9 mouse cellular contexts compared by ENCODE assay signal in the genomic region with DNA sequence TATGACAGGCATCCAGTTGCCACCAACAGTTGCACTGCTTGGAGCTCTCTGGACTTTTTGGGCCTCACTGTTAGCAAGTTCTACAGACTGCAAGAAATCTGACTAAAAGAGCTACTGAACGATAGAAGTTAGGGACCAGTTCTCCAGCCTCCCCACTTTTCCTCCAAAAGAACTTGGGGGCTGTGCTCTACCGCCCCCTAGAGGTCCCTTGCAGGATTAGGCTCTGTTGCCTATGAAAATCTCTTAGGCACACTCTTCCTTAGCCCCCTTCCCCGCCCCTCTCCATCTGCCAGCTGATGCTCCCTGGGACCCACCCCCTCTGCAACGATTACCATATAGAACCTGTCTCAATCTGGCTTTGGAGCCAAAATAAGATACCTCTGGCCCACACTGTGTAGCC. TPM values are rescaled to one million over a fixed set of nuclear protein-coding genes. Genes with fewer than 3 reads are reported as not detected.
DNase-seq lines count a peak whose midpoint lies in the region; ATAC-seq and TF ChIP-seq lines count a peak whose summit lies in the region.
"Had no signal": no experiment of that assay in that cellular context is flagged by ENCODE, and none has a peak within 500 bp of the region (broad histone marks: within the 10 kb centered on the region; RNA-seq: fewer than 3 reads in every experiment).

No protein-coding gene starts in this region.

- TF ChIP-seq POLR2A in brain, embryonic 14.5 days (IDR thresholded peaks at IDR 0.05; ENCODE audit: borderline replicate concordance, extremely low read depth, insufficient read depth, insufficient read length, poor library complexity, severe bottlenecking), result no peak

- no peak overlapping the region for H3K9ac ChIP-seq in kidney, postnatal 0 days (ENCODE audit: low read depth, low read length)

- no peaks in the 10 kb centered on the region for H3K36me3 ChIP-seq in kidney, postnatal 0 days (ENCODE audit: insufficient read depth, low read length)

- H3K4me3 ChIP-seq in kidney, postnatal 0 days (replicated peaks; ENCODE audit: low read depth, low read length), result no peak overlapping the region

- no peak for DNase-seq in kidney, postnatal 0 days (ENCODE audit: low spot score)
- DNase-seq in kidney, postnatal 10 days, result no peak
- DNase-seq in thymus, postnatal 4 days, result peak; percentile 30
- DNase-seq in thymus, adult 18-20 months, result no peak
- DNase-seq in brain, embryonic 14.5 days (ENCODE audit: low read depth), result no peak
- DNase-seq in right cerebral cortex, postnatal 10 days (ENCODE audit: low spot score in 2 of 2), result no peak
- no peak for DNase-seq in T-cell, adult 2 months (ENCODE audit: low spot score)
- DNase-seq: adrenal gland, postnatal 36 days; cerebellum, postnatal 25 days had no signal

- 64% methylated on average over 4 of the region's 4 CpGs for WGBS in kidney, postnatal 0 days

- no peaks in the 10 kb centered on the region for H3K27me3 ChIP-seq in kidney, postnatal 0 days (ENCODE audit: insufficient read depth, low read length)

- H3K4me2 ChIP-seq in kidney, postnatal 0 days (ENCODE audit: low read length), result no peak overlapping the region

- H3K27ac ChIP-seq in kidney, postnatal 0 days, result no peak overlapping the region

- H3K4me1 ChIP-seq in kidney, postnatal 0 days (replicated peaks; ENCODE audit: insufficient read depth, low read length), result no peaks in the 10 kb centered on the region

- ATAC-seq in kidney, postnatal 0 days (replicated peaks; ENCODE audit: low FRiP score, low read depth), result no peak

- peak; percentile 45 for TF ChIP-seq CTCF in kidney, postnatal 0 days (IDR thresholded peaks at IDR 0.05; ENCODE audit: low read depth)
- TF ChIP-seq CTCF in brain, embryonic 14.5 days (IDR thresholded peaks at IDR 0.05; ENCODE audit: borderline replicate concordance, extremely low read depth, insufficient read depth, insufficient read length), result peak; percentile 46; the same call in 1 of the 2 replicates

- H3K9me3 ChIP-seq in kidney, postnatal 0 days (replicated peaks; ENCODE audit: low read length), result no peaks in the 10 kb centered on the region

RNA-seq across cellular contexts. Expression of a gene that starts 5.3 kb away (rescaled TPM):
- 1.3 and 1.4 TPM in 2 replicates for polyA plus RNA-seq in kidney, postnatal 0 days (2015; fragmentation: Nextera tagmentation; extraction: Ambion mirVana)
- 0.06 and 0.18 TPM in 2 replicates for polyA plus RNA-seq in brain, embryonic 14.5 days (2012; rRNA removed)

RNA-seq across cellular contexts. Expression of a gene that starts 9.4 kb away (rescaled TPM):
- 1.2 and 1.8 TPM in 2 replicates for polyA plus RNA-seq in kidney, postnatal 0 days (2015; fragmentation: Nextera tagmentation; extraction: Ambion mirVana)
- polyA plus RNA-seq in brain, embryonic 14.5 days (2012; rRNA removed), result 0.05 TPM in 1 of 2 replicates, not detected in the other

RNA-seq across cellular contexts. Expression of a gene that starts 32.7 kb away (rescaled TPM):
- 1.1 and 1.8 TPM in 2 replicates for polyA plus RNA-seq in kidney, postnatal 0 days (2015; fragmentation: Nextera tagmentation; extraction: Ambion mirVana)
- polyA plus RNA-seq in brain, embryonic 14.5 days (2012; rRNA removed), result 0.48 and 0.50 TPM in 2 replicates

RNA-seq across cellular contexts. Expression of a gene that starts 49.5 kb away (rescaled TPM):
- polyA plus RNA-seq in kidney, postnatal 0 days (2015; fragmentation: Nextera tagmentation; extraction: Ambion mirVana), result 24.0 and 27.6 TPM in 2 replicates
- polyA plus RNA-seq in brain, embryonic 14.5 days (2012; rRNA removed), result 28.2 and 29.5 TPM in 2 replicates
